Mouse (Mus musculus): ENCODE measurements around the gene Rtl10.

GRCm38 (mm10) chr16:18511741-18512140 lies 13.0 kb downstream of the Rtl10 start:
- TF ChIP-seq GATA1 (IDR thresholded peaks at IDR 0.05; ENCODE audit: low read depth, low read length), result no peak
- no peak for TF ChIP-seq CTCF (IDR thresholded peaks at IDR 0.05 in 2 of 3, conservative IDR thresholded peaks at IDR 0.05 in 1 of 3; ENCODE audit: control insufficient read depth in 1 of 3, insufficient read depth in 1 of 3, low read depth in 2 of 3, low read length in 3 of 3, poor library complexity in 1 of 3, severe bottlenecking in 1 of 3)
- no peak for TF ChIP-seq USF1 (IDR thresholded peaks at IDR 0.05; ENCODE audit: low read depth, low read length)
- TF ChIP-seq POLR2A (IDR thresholded peaks at IDR 0.05; ENCODE audit: control insufficient read depth in 1 of 2, insufficient read depth in 1 of 2, low read depth in 1 of 2, low read length in 2 of 2, poor library complexity in 1 of 2), result no peak
- TF ChIP-seq MAFK (IDR thresholded peaks at IDR 0.05; ENCODE audit: borderline replicate concordance, low read depth, low read length), result no peak
- no peak for TF ChIP-seq KAT2A (conservative IDR thresholded peaks at IDR 0.05; ENCODE audit: low read depth, low read length)
- TF ChIP-seq MEF2A (IDR thresholded peaks at IDR 0.05; ENCODE audit: extremely low read depth, insufficient replicate concordance, low read depth, low read length, poor library complexity, severe bottlenecking), result no peak
- no peak for TF ChIP-seq E2F4 (IDR thresholded peaks at IDR 0.05; ENCODE audit: borderline replicate concordance, low read depth, low read length)
- TF ChIP-seq MAZ (IDR thresholded peaks at IDR 0.05; ENCODE audit: low read depth, low read length), result no peak
- no peak for TF ChIP-seq USF2 (IDR thresholded peaks at IDR 0.05; ENCODE audit: borderline replicate concordance in 1 of 2, insufficient read depth in 1 of 2, low read depth in 1 of 2, low read length in 2 of 2)
- no peak for TF ChIP-seq HCFC1 (IDR thresholded peaks at IDR 0.05; ENCODE audit: low read depth, low read length)
- no peak for TF ChIP-seq UBTF (IDR thresholded peaks at IDR 0.05; ENCODE audit: borderline replicate concordance, insufficient read depth, low read depth, low read length)
